In genomic region chr10:117150764-117151163, GRCm38 (mm10) we compare ENCODE assay signal across 7 mouse cellular contexts. TPM values are rescaled to one million over a fixed set of nuclear protein-coding genes. Genes with fewer than 3 reads are reported as not detected.
DNase-seq lines count a peak whose midpoint lies in the region; ATAC-seq and TF ChIP-seq lines count a peak whose summit lies in the region.

No protein-coding gene starts in this region.

- WGBS in hindbrain, embryonic 10.5 days, result 13% methylated on average over 10 of the region's 10 CpGs
- 19% methylated on average over 10 of the region's 10 CpGs for WGBS in hindbrain, embryonic 12.5 days
- whole genome bisulfite sequencing in limb, embryonic 14.5 days, result 14% methylated on average over 10 of the region's 10 CpGs

- no peaks in the 10 kb centered on the region for H3K9me3 ChIP-seq in hindbrain, embryonic 10.5 days
- no peaks in the 10 kb centered on the region for H3K9me3 ChIP-seq in hindbrain, embryonic 12.5 days (replicated peaks)
- H3K9me3 ChIP-seq in limb, embryonic 14.5 days (ENCODE audit: control insufficient read depth, low read length), result no peaks in the 10 kb centered on the region

- no peak for TF ChIP-seq CTCF in C2C12 (IDR thresholded peaks at IDR 0.05; ENCODE audit: control insufficient read depth, insufficient read depth, insufficient read length)

- peaks cover 35% of the 10 kb centered on the region for H3K79me2 ChIP-seq in C2C12 (ENCODE audit: control insufficient read depth, insufficient read depth)

- H3K4me2 ChIP-seq in hindbrain, embryonic 12.5 days (replicated peaks), result no peak overlapping the region
- peak overlapping the region; percentile 52 for H3K4me2 ChIP-seq in limb, embryonic 14.5 days (replicated peaks; ENCODE audit: low read depth, low read length, severe bottlenecking)

- peaks cover 29% of the 10 kb centered on the region for H3K27me3 ChIP-seq in hindbrain, embryonic 10.5 days (ENCODE audit: insufficient read depth, poor library complexity, severe bottlenecking)
- peaks cover 9% of the 10 kb centered on the region for H3K27me3 ChIP-seq in hindbrain, embryonic 12.5 days
- H3K27me3 ChIP-seq in C2C12 (ENCODE audit: control insufficient read depth, insufficient read depth, insufficient read length), result no peaks in the 10 kb centered on the region
- H3K27me3 ChIP-seq in limb, embryonic 14.5 days (ENCODE audit: control insufficient read depth, insufficient read depth, low read length), result no peaks in the 10 kb centered on the region

- no peak for TF ChIP-seq POLR2A in limb, embryonic 14.5 days (IDR thresholded peaks at IDR 0.05; ENCODE audit: borderline replicate concordance, extremely low read depth, insufficient read depth, insufficient read length)

- no peaks in the 10 kb centered on the region for H3K36me3 ChIP-seq in hindbrain, embryonic 10.5 days
- H3K36me3 ChIP-seq in hindbrain, embryonic 12.5 days, result no peaks in the 10 kb centered on the region
- no peaks in the 10 kb centered on the region for H3K36me3 ChIP-seq in C2C12 (ENCODE audit: control insufficient read depth, insufficient read depth)
- H3K36me3 ChIP-seq in limb, embryonic 14.5 days (ENCODE audit: control insufficient read depth, insufficient read depth, low read length), result no peaks in the 10 kb centered on the region

- peaks cover 56% of the 10 kb centered on the region for H3K4me1 ChIP-seq in hindbrain, embryonic 10.5 days (replicated peaks)
- peaks cover 20% of the 10 kb centered on the region for H3K4me1 ChIP-seq in hindbrain, embryonic 12.5 days
- peaks cover 14% of the 10 kb centered on the region for H3K4me1 ChIP-seq in limb, embryonic 14.5 days (ENCODE audit: control insufficient read depth, insufficient read depth, low read length)

- H3K4me3 ChIP-seq in hindbrain, embryonic 10.5 days, result 0 out of 2 replicates have a peak overlapping the region, but pooled peaks have one; percentile 97
- H3K4me3 ChIP-seq in hindbrain, embryonic 12.5 days, result no peak overlapping the region
- no peak overlapping the region for H3K4me3 ChIP-seq in C2C12 (ENCODE audit: insufficient read depth, poor library complexity, severe bottlenecking)
- H3K4me3 ChIP-seq in limb, embryonic 14.5 days (replicated peaks; ENCODE audit: low read length), result peak overlapping the region; percentile 32; the same call in 1 of the 2 replicates

- peaks cover 23% of the 10 kb centered on the region for H3K79me3 ChIP-seq in C2C12 (ENCODE audit: low read depth)

- DNase-seq in hindbrain, embryonic 10.5 days (ENCODE audit: low spot score), result peak; percentile 18
- peak; percentile 53 for DNase-seq in adipocyte (ENCODE audit: low spot score)
- no peak for DNase-seq in limb, embryonic 14.5 days (ENCODE audit: low spot score)
- DNase-seq in left cerebral cortex, adult 9 months (ENCODE audit: low spot score in 2 of 2), result no peak
- DNase-seq in urinary bladder, postnatal 10 days (ENCODE audit: low spot score), result no peak

- no peak overlapping the region for H3K9ac ChIP-seq in hindbrain, embryonic 12.5 days
- H3K9ac ChIP-seq in limb, embryonic 14.5 days (ENCODE audit: low read depth, low read length, severe bottlenecking), result no peak overlapping the region

- ATAC-seq in hindbrain, embryonic 12.5 days (ENCODE audit: low FRiP score), result no peak
- ATAC-seq in limb, embryonic 14.5 days (ENCODE audit: low FRiP score, low read depth), result no peak

- H3ac ChIP-seq in C2C12 (ENCODE audit: control insufficient read depth, insufficient read length, low read depth), result peak overlapping the region; percentile 18

- H3K27ac ChIP-seq in hindbrain, embryonic 10.5 days, result no peak overlapping the region
- H3K27ac ChIP-seq in hindbrain, embryonic 12.5 days, result no peak overlapping the region
- no peak overlapping the region for H3K27ac ChIP-seq in limb, embryonic 14.5 days (replicated peaks; ENCODE audit: low read depth, low read length)

TF ChIP-seq in C2C12, 6 proteins besides CTCF, POLR2A, EP300 and RAD21:
- TF ChIP-seq MYOD1 (IDR thresholded peaks at IDR 0.05; ENCODE audit: control insufficient read depth, insufficient read length, low read depth), result no peak
- no peak for TF ChIP-seq MAX (IDR thresholded peaks at IDR 0.05)
- TF ChIP-seq FOSL1 (IDR thresholded peaks at IDR 0.05; ENCODE audit: insufficient read depth, low read length, poor library complexity, severe bottlenecking), result peak; percentile 31
- no peak for TF ChIP-seq MYOG (IDR thresholded peaks at IDR 0.05; ENCODE audit: control insufficient read depth, extremely low read depth, insufficient read length)
- TF ChIP-seq USF1 (IDR thresholded peaks at IDR 0.05; ENCODE audit: low read depth), result no peak
- TF ChIP-seq CEBPB (IDR thresholded peaks at IDR 0.05; ENCODE audit: low read depth), result no peak
TF ChIP-seq in C2C12: peak in this region for 1.

RNA-seq across cellular contexts. Expression of gene Frs2, which starts 2.4 kb away (rescaled TPM):
- 19.8 and 21.4 TPM in 2 replicates for polyA plus RNA-seq in hindbrain, embryonic 10.5 days (2016; fragmentation: Nextera tagmentation; extraction: Ambion mirVana)
- 25.3 and 31.7 TPM in 2 replicates for polyA plus RNA-seq in hindbrain, embryonic 12.5 days (2016; fragmentation: Nextera tagmentation; extraction: Ambion mirVana)
- 11.0 TPM for polyA plus RNA-seq in C2C12 (2012; fragmentation: generic; extraction: Trizol)
- 36.6 and 44.1 TPM in 2 replicates for polyA plus RNA-seq in limb, embryonic 14.5 days (2012; rRNA removed)
- polyA plus RNA-seq in limb, embryonic 14.5 days (2014; fragmentation: Nextera tagmentation; extraction: Ambion mirVana), result 29.1 and 32.8 TPM in 2 replicates

Comparison
In these comparisons a context has a peak if more than half of its experiments do, and no peak if none do; other contexts are left out.
1. H3K4me3 ChIP-seq: peak in hindbrain, embryonic 10.5 days (single experiment) and limb, embryonic 14.5 days (single experiment); none in hindbrain, embryonic 12.5 days (single experiment) and C2C12 (single experiment).
2. DNase-seq: peak in hindbrain, embryonic 10.5 days (single experiment) and adipocyte (single experiment); none in limb, embryonic 14.5 days (single experiment), left cerebral cortex, adult 9 months (0 of 2) and urinary bladder, postnatal 10 days (single experiment).